Mouse (Mus musculus): ENCODE measurements around the gene Gm14548. TPM values are rescaled to one million over a fixed set of nuclear protein-coding genes. Genes with fewer than 3 reads are reported as not detected.

Gene Gm14548
- polyA plus RNA-seq (2014; fragmentation: Illumina TruSeq; extraction: RNeasy Lipid Tissue Mini Kit (QIAGEN cat#74804); ENCODE audit: low read depth, low replicate concordance): 0.11 TPM

GRCm38 (mm10) chr7:3898036-3898590 is at the start of gene Gm14548:
Gene Gm14548 (minus strand): TSS chr7:3898120.

GRCm38 (mm10) chr7:3915387-3915786 is 17.5 kb upstream of the Gm14548 start, which contains the start of gene Lilra6:
Gene Lilra6 (minus strand): TSS chr7:3915503.

GRCm38 (mm10) chr7:3844951-3845350 is 53.0 kb downstream of the Gm14548 start, which contains the start of gene Pira2:
Gene Pira2 (minus strand): TSS chr7:3845051.

Other genes with a start within 250 kb of the Gm14548 start
- gene Leng1, start 232.3 kb downstream of the Gm14548 start, polyA plus RNA-seq (2014; fragmentation: Illumina TruSeq; extraction: RNeasy Lipid Tissue Mini Kit (QIAGEN cat#74804); ENCODE audit: low read depth, low replicate concordance): 3.2 TPM
- gene Tmc4, start 220.6 kb downstream of the Gm14548 start, polyA plus RNA-seq (2014; fragmentation: Illumina TruSeq; extraction: RNeasy Lipid Tissue Mini Kit (QIAGEN cat#74804); ENCODE audit: low read depth, low replicate concordance): 2.5 TPM
- 1.2 TPM for gene Tsen34, start 205.3 kb downstream of the Gm14548 start, polyA plus RNA-seq (2014; fragmentation: Illumina TruSeq; extraction: RNeasy Lipid Tissue Mini Kit (QIAGEN cat#74804); ENCODE audit: low read depth, low replicate concordance)
- 10.7 TPM for gene Mboat7, start 204.6 kb downstream of the Gm14548 start, polyA plus RNA-seq (2014; fragmentation: Illumina TruSeq; extraction: RNeasy Lipid Tissue Mini Kit (QIAGEN cat#74804); ENCODE audit: low read depth, low replicate concordance)
- gene Rps9, start 194.1 kb downstream of the Gm14548 start, polyA plus RNA-seq (2014; fragmentation: Illumina TruSeq; extraction: RNeasy Lipid Tissue Mini Kit (QIAGEN cat#74804); ENCODE audit: low read depth, low replicate concordance): 3.7 TPM
- 0.22 TPM for gene Pirb, start 177.7 kb downstream of the Gm14548 start, polyA plus RNA-seq (2014; fragmentation: Illumina TruSeq; extraction: RNeasy Lipid Tissue Mini Kit (QIAGEN cat#74804); ENCODE audit: low read depth, low replicate concordance)
- gene Gm15448, start 72.4 kb downstream of the Gm14548 start, polyA plus RNA-seq (2014; fragmentation: Illumina TruSeq; extraction: RNeasy Lipid Tissue Mini Kit (QIAGEN cat#74804); ENCODE audit: low read depth, low replicate concordance): not detected
- 0.43 TPM for gene Pira2, start 53.1 kb downstream of the Gm14548 start, polyA plus RNA-seq (2014; fragmentation: Illumina TruSeq; extraction: RNeasy Lipid Tissue Mini Kit (QIAGEN cat#74804); ENCODE audit: low read depth, low replicate concordance)
- not detected for gene Lilra6, start 17.4 kb upstream of the Gm14548 start, polyA plus RNA-seq (2014; fragmentation: Illumina TruSeq; extraction: RNeasy Lipid Tissue Mini Kit (QIAGEN cat#74804); ENCODE audit: low read depth, low replicate concordance)
- 2.6 TPM for gene Lair1, start 165.1 kb upstream of the Gm14548 start, polyA plus RNA-seq (2014; fragmentation: Illumina TruSeq; extraction: RNeasy Lipid Tissue Mini Kit (QIAGEN cat#74804); ENCODE audit: low read depth, low replicate concordance)
- gene Ttyh1, start 221.3 kb upstream of the Gm14548 start, polyA plus RNA-seq (2014; fragmentation: Illumina TruSeq; extraction: RNeasy Lipid Tissue Mini Kit (QIAGEN cat#74804); ENCODE audit: low read depth, low replicate concordance): 28.6 TPM
- gene Leng8, start 238.9 kb upstream of the Gm14548 start, polyA plus RNA-seq (2014; fragmentation: Illumina TruSeq; extraction: RNeasy Lipid Tissue Mini Kit (QIAGEN cat#74804); ENCODE audit: low read depth, low replicate concordance): 41.3 TPM

All from testis, adult 10 weeks (tissue).